Mouse (Mus musculus): ENCODE measurements around the gene Lif.

DNA sequence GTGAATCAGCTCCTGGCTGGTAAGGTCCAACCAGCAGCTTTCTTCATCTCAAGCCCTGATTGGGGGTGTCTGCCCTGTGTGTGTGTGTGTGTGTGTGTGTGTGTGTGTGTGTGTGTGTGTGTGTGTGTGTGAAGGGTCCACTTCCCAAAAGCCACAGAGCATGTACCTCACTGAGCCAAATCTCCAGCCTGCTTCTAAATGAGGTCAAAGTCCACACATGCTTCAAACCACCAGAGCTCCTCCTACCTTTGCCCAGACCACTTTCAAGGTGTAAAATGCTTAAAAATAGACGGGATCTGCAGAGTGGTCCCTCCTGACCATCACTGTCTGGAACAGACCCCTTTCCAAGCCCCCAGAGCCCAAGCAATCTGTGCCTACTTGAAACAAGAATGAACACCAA, 5.9 kb downstream of the Lif start:
- TF ChIP-seq CTCF (conservative IDR thresholded peaks at IDR 0.05; ENCODE audit: low read length) (no peak), POU5F1 (IDR thresholded peaks at IDR 0.05; ENCODE audit: borderline replicate concordance, low read length) (no peak)

All from E14TG2a.4 (cell line).